Mouse (Mus musculus) E14TG2a.4 (cell line): ENCODE measurements around the gene Sorbs2.

ENCODE experiments used
- CTCF ChIP-seq: conservative IDR thresholded peaks from 2 replicates; pipeline ENCODE4 v1.5.1; 2014; ENCODE audit warnings: low read length
- POU5F1 ChIP-seq: IDR thresholded peaks from 2 replicates; pipeline ENCODE4 v1.6.1; 2014; ENCODE audit warnings: low read length, borderline replicate concordance

DNA sequence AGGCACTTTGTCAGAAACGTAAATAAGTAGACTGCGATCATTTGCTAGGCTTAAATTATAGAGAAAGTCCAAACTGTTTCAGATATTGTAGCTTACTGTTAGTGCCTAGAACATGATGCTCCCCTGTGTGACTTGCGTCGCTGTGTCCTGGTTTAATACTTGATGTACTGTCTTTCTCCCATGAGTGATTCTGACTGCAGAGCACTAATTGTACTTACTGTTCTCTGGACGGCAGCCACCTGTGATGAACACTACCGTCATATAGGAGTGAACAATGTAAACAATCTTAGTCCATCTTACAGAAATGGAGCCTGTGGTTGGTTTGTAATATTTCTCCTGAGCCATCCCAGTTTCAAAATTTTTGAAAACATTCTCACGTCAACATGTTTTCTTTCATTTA lies 248.4 kb downstream of the Sorbs2 start:
- TF ChIP-seq CTCF (no peak), POU5F1 (no peak)
